In genomic region chr10:126962966-126963330, GRCm38 (mm10) we compare ENCODE assay signal across 9 mouse cellular contexts. TPM values are rescaled to one million over a fixed set of nuclear protein-coding genes. Genes with fewer than 3 reads are reported as not detected.
DNase-seq lines count a peak whose midpoint lies in the region; ATAC-seq lines count a peak whose summit lies in the region.
"Had no signal": no experiment of that assay in that cellular context is flagged by ENCODE, and none has a peak within 500 bp of the region (broad histone marks: within the 10 kb centered on the region; RNA-seq: fewer than 3 reads in every experiment).

No protein-coding gene starts in this region.

- ATAC-seq in hindbrain, embryonic 15.5 days (ENCODE audit: low FRiP score, low read depth) = no peak
- ATAC-seq in hindbrain, embryonic 16.5 days = no peak
- ATAC-seq in heart, embryonic 15.5 days (replicated peaks; ENCODE audit: insufficient number of reproducible peaks, insufficient read depth, low FRiP score, low read depth) = no peak
- no peak for ATAC-seq in limb, embryonic 12.5 days (ENCODE audit: insufficient number of reproducible peaks, insufficient read depth, low FRiP score, low TSS enrichment, low read depth)

- H3K27ac ChIP-seq in hindbrain, embryonic 15.5 days (replicated peaks) = peak overlapping the region; percentile 48; the same call in 1 of the 2 replicates
- no peak overlapping the region for H3K27ac ChIP-seq in hindbrain, embryonic 16.5 days (ENCODE audit: low read depth, low read length)
- H3K27ac ChIP-seq in embryonic facial prominence, embryonic 10.5 days (replicated peaks) = peak overlapping the region; percentile 44; the same call in 1 of the 2 replicates
- H3K27ac ChIP-seq in heart, embryonic 15.5 days = peak overlapping the region; percentile 83
- peak overlapping the region; percentile 88 for H3K27ac ChIP-seq in limb, embryonic 12.5 days

- DNase-seq in embryonic facial prominence, embryonic 10.5 days (ENCODE audit: low spot score) = no peak
- no peak for DNase-seq in right cerebral cortex, postnatal 10 days (ENCODE audit: low spot score in 2 of 2)
- no peak for DNase-seq in layer of hippocampus, adult 9-10 months (ENCODE audit: low spot score)
- DNase-seq in gastrocnemius, adult 8-10 months (ENCODE audit: low spot score in 2 of 2) = no peak

- H3K27me3 ChIP-seq in hindbrain, embryonic 15.5 days = peaks cover 27% of the 10 kb centered on the region
- peaks cover 21% of the 10 kb centered on the region for H3K27me3 ChIP-seq in hindbrain, embryonic 16.5 days (replicated peaks; ENCODE audit: control insufficient read depth, insufficient read depth, low read length)
- peaks cover 22% of the 10 kb centered on the region for H3K27me3 ChIP-seq in embryonic facial prominence, embryonic 10.5 days (replicated peaks; ENCODE audit: low read depth, poor library complexity, severe bottlenecking)
- no peaks in the 10 kb centered on the region for H3K27me3 ChIP-seq in heart, embryonic 15.5 days
- 0 out of 2 replicates have a peak, but pooled peaks cover 5% of the 10 kb centered on the region for H3K27me3 ChIP-seq in limb, embryonic 12.5 days
- H3K27me3 ChIP-seq: Patski had no signal

- 42% methylated on average over 6 of the region's 6 CpGs for WGBS in hindbrain, embryonic 15.5 days
- 47% methylated on average over 6 of the region's 6 CpGs for WGBS in hindbrain, embryonic 16.5 days
- 43% methylated on average over 6 of the region's 6 CpGs for WGBS in embryonic facial prominence, embryonic 10.5 days
- 38% methylated on average over 6 of the region's 6 CpGs for WGBS in heart, embryonic 15.5 days
- WGBS in limb, embryonic 12.5 days = 17% methylated on average over 6 of the region's 6 CpGs

- no peak overlapping the region for H3K4me3 ChIP-seq in hindbrain, embryonic 15.5 days
- H3K4me3 ChIP-seq in hindbrain, embryonic 16.5 days (ENCODE audit: low read length) = no peak overlapping the region
- no peak overlapping the region for H3K4me3 ChIP-seq in embryonic facial prominence, embryonic 10.5 days
- no peak overlapping the region for H3K4me3 ChIP-seq in heart, embryonic 15.5 days
- no peak overlapping the region for H3K4me3 ChIP-seq in limb, embryonic 12.5 days (replicated peaks)

- no peaks in the 10 kb centered on the region for H3K9me3 ChIP-seq in hindbrain, embryonic 15.5 days
- H3K9me3 ChIP-seq in hindbrain, embryonic 16.5 days (ENCODE audit: control insufficient read depth, low read length) = no peaks in the 10 kb centered on the region
- H3K9me3 ChIP-seq in embryonic facial prominence, embryonic 10.5 days = no peaks in the 10 kb centered on the region
- no peaks in the 10 kb centered on the region for H3K9me3 ChIP-seq in heart, embryonic 15.5 days (replicated peaks)
- H3K9me3 ChIP-seq in limb, embryonic 12.5 days = no peaks in the 10 kb centered on the region

- peaks cover 9% of the 10 kb centered on the region for H3K4me1 ChIP-seq in hindbrain, embryonic 15.5 days (replicated peaks)
- peaks cover 4% of the 10 kb centered on the region; the same call in 1 of the 2 replicates for H3K4me1 ChIP-seq in hindbrain, embryonic 16.5 days (ENCODE audit: control insufficient read depth, insufficient read depth, low read depth, low read length)
- peaks cover 30% of the 10 kb centered on the region for H3K4me1 ChIP-seq in embryonic facial prominence, embryonic 10.5 days
- H3K4me1 ChIP-seq in heart, embryonic 15.5 days (replicated peaks) = peaks cover 18% of the 10 kb centered on the region
- peaks cover 21% of the 10 kb centered on the region for H3K4me1 ChIP-seq in limb, embryonic 12.5 days (replicated peaks)

- H3K4me2 ChIP-seq in hindbrain, embryonic 15.5 days = no peak overlapping the region
- H3K4me2 ChIP-seq in hindbrain, embryonic 16.5 days (ENCODE audit: low read length) = no peak overlapping the region
- no peak overlapping the region for H3K4me2 ChIP-seq in heart, embryonic 15.5 days
- no peak overlapping the region for H3K4me2 ChIP-seq in limb, embryonic 12.5 days

- no peaks in the 10 kb centered on the region for H3K36me3 ChIP-seq in hindbrain, embryonic 15.5 days
- no peaks in the 10 kb centered on the region for H3K36me3 ChIP-seq in hindbrain, embryonic 16.5 days (ENCODE audit: control insufficient read depth, insufficient read depth, low read length)
- no peaks in the 10 kb centered on the region for H3K36me3 ChIP-seq in embryonic facial prominence, embryonic 10.5 days (replicated peaks)
- no peaks in the 10 kb centered on the region for H3K36me3 ChIP-seq in heart, embryonic 15.5 days
- no peaks in the 10 kb centered on the region for H3K36me3 ChIP-seq in limb, embryonic 12.5 days

- H3K9ac ChIP-seq in hindbrain, embryonic 15.5 days = no peak overlapping the region
- H3K9ac ChIP-seq in hindbrain, embryonic 16.5 days (ENCODE audit: low read depth, low read length) = no peak overlapping the region
- no peak overlapping the region for H3K9ac ChIP-seq in heart, embryonic 15.5 days
- no peak overlapping the region for H3K9ac ChIP-seq in limb, embryonic 12.5 days (replicated peaks)

RNA-seq across cellular contexts. Expression of gene Ctdsp2, which starts 15.6 kb away (rescaled TPM):
- 19.0 and 19.4 TPM in 2 replicates for polyA plus RNA-seq in hindbrain, embryonic 15.5 days (2015; fragmentation: Nextera tagmentation; extraction: Ambion mirVana)
- 13.7 and 18.1 TPM in 2 replicates for polyA plus RNA-seq in hindbrain, embryonic 16.5 days (2015; fragmentation: Nextera tagmentation; extraction: Ambion mirVana)
- polyA plus RNA-seq in embryonic facial prominence, embryonic 10.5 days (2016; fragmentation: Nextera tagmentation; extraction: Ambion mirVana) = 46.2 and 49.3 TPM in 2 replicates
- polyA plus RNA-seq in heart, embryonic 15.5 days (2015; fragmentation: Nextera tagmentation; extraction: Ambion mirVana) = 35.0 and 47.8 TPM in 2 replicates
- polyA plus RNA-seq in limb, embryonic 12.5 days (2016; fragmentation: Nextera tagmentation; extraction: Ambion mirVana) = 74.6 and 89.2 TPM in 2 replicates
- 100 to 1,000 TPM; 103 to 118 (median 106) TPM for total RNA-seq in gastrocnemius, adult 8-10 months (2022)

RNA-seq across cellular contexts. Expression of gene Avil, which starts 37.6 kb away (rescaled TPM):
- 4.2 and 11.6 TPM in 2 replicates for polyA plus RNA-seq in hindbrain, embryonic 15.5 days (2015; fragmentation: Nextera tagmentation; extraction: Ambion mirVana)
- 3.7 and 7.0 TPM in 2 replicates for polyA plus RNA-seq in hindbrain, embryonic 16.5 days (2015; fragmentation: Nextera tagmentation; extraction: Ambion mirVana)
- 0.06 and 0.44 TPM in 2 replicates for polyA plus RNA-seq in embryonic facial prominence, embryonic 10.5 days (2016; fragmentation: Nextera tagmentation; extraction: Ambion mirVana)
- 0.23 and 0.55 TPM in 2 replicates for polyA plus RNA-seq in heart, embryonic 15.5 days (2015; fragmentation: Nextera tagmentation; extraction: Ambion mirVana)
- 0.15 and 1.1 TPM in 2 replicates for polyA plus RNA-seq in limb, embryonic 12.5 days (2016; fragmentation: Nextera tagmentation; extraction: Ambion mirVana)
- 1 to 10 TPM; 2.3 to 5.7 (median 3.6) TPM for total RNA-seq in gastrocnemius, adult 8-10 months (2022)
